In genomic region chr2:32534061-32534732, GRCm38 (mm10) we compare ENCODE assay signal across 8 mouse cellular contexts. TPM values are rescaled to one million over a fixed set of nuclear protein-coding genes. Genes with fewer than 3 reads are reported as not detected.
DNase-seq lines count a peak whose midpoint lies in the region; ATAC-seq and TF ChIP-seq lines count a peak whose summit lies in the region.

No protein-coding gene starts in this region.

- peak overlapping the region; percentile 67 for H3K4me3 ChIP-seq in brown adipose tissue, adult 24 weeks (ENCODE audit: insufficient read depth, low read depth, low read length)
- H3K4me3 ChIP-seq in intestine, postnatal 0 days (ENCODE audit: low read depth, low read length) = peak overlapping the region; percentile 91
- peak overlapping the region; percentile 85 for H3K4me3 ChIP-seq in lung, adult 2 months (replicated peaks; ENCODE audit: extremely low read depth, low read depth, low read length)
- peak overlapping the region; percentile 61 for H3K4me3 ChIP-seq in olfactory bulb, adult 2 months (ENCODE audit: insufficient read depth, low read depth, low read length)

- H3K27ac ChIP-seq in brown adipose tissue, adult 24 weeks (replicated peaks; ENCODE audit: low read depth, low read length) = peak overlapping the region; percentile 67
- H3K27ac ChIP-seq in intestine, postnatal 0 days (ENCODE audit: low read depth, low read length) = peak overlapping the region; percentile 100
- H3K27ac ChIP-seq in olfactory bulb, adult 2 months (ENCODE audit: insufficient read depth, low read depth, low read length) = peak overlapping the region; percentile 49; the same call in 1 of the 2 replicates

- peak overlapping the region; percentile 88 for H3K4me2 ChIP-seq in intestine, postnatal 0 days (replicated peaks; ENCODE audit: low read depth)

- peaks cover 25% of the 10 kb centered on the region for H3K4me1 ChIP-seq in brown adipose tissue, adult 24 weeks (ENCODE audit: control insufficient read depth, insufficient read depth, insufficient read length, low read length)
- H3K4me1 ChIP-seq in intestine, postnatal 0 days (replicated peaks; ENCODE audit: control insufficient read depth, insufficient read depth, low read length) = 0 out of 2 replicates have a peak, but pooled peaks cover 11% of the 10 kb centered on the region
- H3K4me1 ChIP-seq in lung, adult 2 months (ENCODE audit: control insufficient read depth, insufficient read depth, low read length) = peaks cover 15% of the 10 kb centered on the region; the same call in 1 of the 2 replicates
- H3K4me1 ChIP-seq in olfactory bulb, adult 2 months (ENCODE audit: control insufficient read depth, insufficient read depth, low read length) = peaks cover 24% of the 10 kb centered on the region

- peak overlapping the region; percentile 91; the same call in 1 of the 2 replicates for H3K9ac ChIP-seq in intestine, postnatal 0 days (ENCODE audit: low read depth, low read length)

- no peak for ATAC-seq in intestine, postnatal 0 days

- no peaks in the 10 kb centered on the region for H3K27me3 ChIP-seq in intestine, postnatal 0 days (replicated peaks; ENCODE audit: control insufficient read depth, insufficient read depth, low read length)

- H3K36me3 ChIP-seq in intestine, postnatal 0 days (ENCODE audit: control insufficient read depth, insufficient read depth) = no peaks in the 10 kb centered on the region

- no peaks in the 10 kb centered on the region for H3K9me3 ChIP-seq in intestine, postnatal 0 days (ENCODE audit: control insufficient read depth)

- 7% methylated on average over 13 of the region's 13 CpGs for WGBS in intestine, postnatal 0 days
- 6% methylated on average over 13 of the region's 13 CpGs for WGBS in lung, adult 2 months
- 18% methylated on average over 13 of the region's 13 CpGs for WGBS in olfactory bulb, adult 2 months

- no peak for TF ChIP-seq CTCF in intestine, postnatal 0 days (IDR thresholded peaks at IDR 0.05; ENCODE audit: low read depth)
- no peak for TF ChIP-seq CTCF in lung, adult 2 months (IDR thresholded peaks at IDR 0.05; ENCODE audit: insufficient read depth, low read length)
- TF ChIP-seq CTCF in olfactory bulb, adult 2 months (IDR thresholded peaks at IDR 0.05; ENCODE audit: insufficient read depth, low read depth, low read length) = no peak

- DNase-seq in right cerebral cortex, postnatal 10 days (ENCODE audit: low spot score in 2 of 2) = peak; percentile 50 to 64
- DNase-seq in right cerebral cortex, postnatal 4 days = no peak
- peak; percentile 97 for DNase-seq in heart, adult 11 months
- peak; percentile 53 for DNase-seq in lung, adult 2 months
- no peak for DNase-seq in layer of hippocampus, adult 8-10 months (ENCODE audit: low spot score in 2 of 2)

- peak; percentile 31; the same call in 1 of the 2 replicates for TF ChIP-seq POLR2A in lung, adult 2 months (IDR thresholded peaks at IDR 0.05; ENCODE audit: borderline replicate concordance, extremely low read depth, low read depth, low read length)
- no peak for TF ChIP-seq POLR2A in olfactory bulb, adult 2 months (IDR thresholded peaks at IDR 0.05; ENCODE audit: insufficient read depth, low read depth, low read length)

RNA-seq across cellular contexts. Expression of gene Fam102a, which starts 0.9 kb away (rescaled TPM):
- polyA plus RNA-seq in brown adipose tissue, adult 24 weeks (2012; ENCODE audit: insufficient read depth, insufficient read length, missing spikeins) = 6.3 and 15.4 TPM in 2 replicates
- polyA plus RNA-seq in intestine, postnatal 0 days (2015; fragmentation: Nextera tagmentation; extraction: Ambion mirVana) = 18.0 and 18.4 TPM in 2 replicates
- polyA plus RNA-seq in lung, adult 2 months (2012; rRNA removed) = 23.7 and 24.0 TPM in 2 replicates
- not detected in 2 replicates for polyA plus RNA-seq in olfactory bulb, adult 2 months (2012; ENCODE audit: insufficient read depth, insufficient read length, low replicate concordance, missing spikeins)
- 10 to 100 TPM; 69.9 to 81.1 (median 75.7) TPM for total RNA-seq in layer of hippocampus, adult 8-10 months (2022)

RNA-seq across cellular contexts. Expression of gene Dpm2, which starts 36.5 kb away (rescaled TPM):
- 31.2 and 37.5 TPM in 2 replicates for polyA plus RNA-seq in brown adipose tissue, adult 24 weeks (2012; ENCODE audit: insufficient read depth, insufficient read length, missing spikeins)
- 120 and 124 TPM in 2 replicates for polyA plus RNA-seq in intestine, postnatal 0 days (2015; fragmentation: Nextera tagmentation; extraction: Ambion mirVana)
- 116 and 118 TPM in 2 replicates for polyA plus RNA-seq in lung, adult 2 months (2012; rRNA removed)
- not detected in 2 replicates for polyA plus RNA-seq in olfactory bulb, adult 2 months (2012; ENCODE audit: insufficient read depth, insufficient read length, low replicate concordance, missing spikeins)
- total RNA-seq in layer of hippocampus, adult 8-10 months (2022) = 10 to 100 TPM; 73.1 to 87.1 (median 74.8) TPM

RNA-seq across cellular contexts. Expression of gene Pip5kl1, which starts 40.4 kb away (rescaled TPM):
- not detected in 2 replicates for polyA plus RNA-seq in brown adipose tissue, adult 24 weeks (2012; ENCODE audit: insufficient read depth, insufficient read length, missing spikeins)
- not detected in 2 replicates for polyA plus RNA-seq in intestine, postnatal 0 days (2015; fragmentation: Nextera tagmentation; extraction: Ambion mirVana)
- polyA plus RNA-seq in lung, adult 2 months (2012; rRNA removed) = 0.12 and 0.55 TPM in 2 replicates
- not detected in 2 replicates for polyA plus RNA-seq in olfactory bulb, adult 2 months (2012; ENCODE audit: insufficient read depth, insufficient read length, low replicate concordance, missing spikeins)
- 1 to 10 TPM; 4.0 to 5.2 (median 4.5) TPM for total RNA-seq in layer of hippocampus, adult 8-10 months (2022)

RNA-seq across cellular contexts. Expression of gene 9430097D07Rik, which starts 41.3 kb away (rescaled TPM):
- polyA plus RNA-seq in brown adipose tissue, adult 24 weeks (2012; ENCODE audit: insufficient read depth, insufficient read length, missing spikeins) = not detected in 2 replicates
- 0.14 TPM in 1 of 2 replicates, not detected in the other for polyA plus RNA-seq in intestine, postnatal 0 days (2015; fragmentation: Nextera tagmentation; extraction: Ambion mirVana)
- polyA plus RNA-seq in lung, adult 2 months (2012; rRNA removed) = not detected in 2 replicates
- not detected in 2 replicates for polyA plus RNA-seq in olfactory bulb, adult 2 months (2012; ENCODE audit: insufficient read depth, insufficient read length, low replicate concordance, missing spikeins)
- total RNA-seq in layer of hippocampus, adult 8-10 months (2022) = under 1 TPM; 0.23 to 0.74 (median 0.40) TPM

RNA-seq across cellular contexts. Expression of gene St6galnac4, which starts 52.7 kb away (rescaled TPM):
- 2.4 and 3.0 TPM in 2 replicates for polyA plus RNA-seq in brown adipose tissue, adult 24 weeks (2012; ENCODE audit: insufficient read depth, insufficient read length, missing spikeins)
- polyA plus RNA-seq in intestine, postnatal 0 days (2015; fragmentation: Nextera tagmentation; extraction: Ambion mirVana) = 5.7 and 6.6 TPM in 2 replicates
- 39.5 and 40.4 TPM in 2 replicates for polyA plus RNA-seq in lung, adult 2 months (2012; rRNA removed)
- polyA plus RNA-seq in olfactory bulb, adult 2 months (2012; ENCODE audit: insufficient read depth, insufficient read length, low replicate concordance, missing spikeins) = not detected in 2 replicates
- 10 to 100 TPM; 36.1 to 48.6 (median 40.3) TPM for total RNA-seq in layer of hippocampus, adult 8-10 months (2022)

Comparison
In these comparisons a context has a peak if more than half of its experiments do, and no peak if none do; other contexts are left out.
1. DNase-seq: peak in right cerebral cortex, postnatal 10 days (2 of 2), heart, adult 11 months (single experiment) and lung, adult 2 months (single experiment); none in right cerebral cortex, postnatal 4 days (single experiment) and layer of hippocampus, adult 8-10 months (0 of 2).
2. H3K27ac ChIP-seq: peak in every context shown above with its lines; median percentile 100 in intestine, postnatal 0 days; 67 in brown adipose tissue, adult 24 weeks; 49 in olfactory bulb, adult 2 months.
3. RNA of gene Dpm2, which starts 36.5 kb away (polyA plus RNA-seq): 120 to 124 TPM in intestine, postnatal 0 days, 116 to 118 TPM in lung, adult 2 months and 31.2 to 37.5 TPM in brown adipose tissue, adult 24 weeks; not detected in olfactory bulb, adult 2 months; every median in the first group is over 10 times any median in the second.
4. Peak in every context shown above with its lines, with median percentiles within 50 percentile points of each other: H3K4me3 ChIP-seq.